Mouse (Mus musculus): ENCODE measurements around the gene Six1. TPM values are rescaled to one million over a fixed set of nuclear protein-coding genes. Genes with fewer than 3 reads are reported as not detected.
A peak's percentile ranks its signal among the peaks of the same experiment; 100 is the strongest.

Six1 gene
- polyA plus RNA-seq, 1 experiment = 72.4 TPM

- no peak for TF ChIP-seq CEBPB (IDR thresholded peaks at IDR 0.05; ENCODE audit: low read depth)
- no peak for TF ChIP-seq FOSL1 (IDR thresholded peaks at IDR 0.05; ENCODE audit: insufficient read depth, low read length, poor library complexity, severe bottlenecking)
- TF ChIP-seq USF1 (IDR thresholded peaks at IDR 0.05; ENCODE audit: low read depth) = no peak
- no peak for TF ChIP-seq MYOD1 (IDR thresholded peaks at IDR 0.05; ENCODE audit: control insufficient read depth, insufficient read length, low read depth)
- no peak for TF ChIP-seq CTCF (IDR thresholded peaks at IDR 0.05; ENCODE audit: control insufficient read depth, insufficient read depth, insufficient read length)
- TF ChIP-seq MAX (IDR thresholded peaks at IDR 0.05) = no peak
- no peak for TF ChIP-seq MYOG (IDR thresholded peaks at IDR 0.05; ENCODE audit: control insufficient read depth, extremely low read depth, insufficient read length)
Observed at GRCm38 (mm10) chr12:73060805-73061410, 7.2 kb upstream of the Six1 start.

DNA sequence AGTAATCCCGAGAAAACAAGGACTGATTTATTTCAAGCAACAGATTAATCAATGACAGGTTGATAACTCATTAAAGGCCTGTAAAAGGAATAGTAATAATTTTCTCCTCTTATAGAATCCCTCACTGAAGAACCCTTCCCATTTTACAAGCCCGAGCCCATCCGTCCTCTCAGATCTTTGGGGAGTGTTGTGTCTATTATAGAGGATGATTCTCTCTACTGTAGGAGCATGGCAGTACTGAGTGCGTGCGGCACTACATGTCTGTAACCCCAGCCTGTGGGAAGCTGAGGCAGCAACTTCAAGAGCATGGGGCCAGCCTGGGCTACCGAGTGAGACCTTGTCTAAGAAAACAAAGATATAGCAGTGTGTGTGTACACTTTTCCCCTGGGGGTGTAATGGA, 3.8 kb upstream of the Six1 start:
- no peaks in the 10 kb centered on the region for H3K36me3 ChIP-seq (ENCODE audit: control insufficient read depth, insufficient read depth)
- TF ChIP-seq CEBPB (IDR thresholded peaks at IDR 0.05; ENCODE audit: low read depth) (no peak), USF1 (IDR thresholded peaks at IDR 0.05; ENCODE audit: low read depth) (no peak), FOSL1 (IDR thresholded peaks at IDR 0.05; ENCODE audit: insufficient read depth, low read length, poor library complexity, severe bottlenecking) (no peak)
- H3K79me3 ChIP-seq (ENCODE audit: low read depth) = peaks cover 4% of the 10 kb centered on the region
- peaks cover 11% of the 10 kb centered on the region for H3K79me2 ChIP-seq (ENCODE audit: control insufficient read depth, insufficient read depth)
- H3K4me3 ChIP-seq (ENCODE audit: insufficient read depth, poor library complexity, severe bottlenecking) = no peak overlapping the region
- H3ac ChIP-seq (ENCODE audit: control insufficient read depth, insufficient read length, low read depth) = no peak overlapping the region
- H3K27me3 ChIP-seq (ENCODE audit: control insufficient read depth, insufficient read depth, insufficient read length) = no peaks in the 10 kb centered on the region

More at GRCm38 (mm10) chr12:73060805-73061410, 7.2 kb upstream of the Six1 start:
- Histone ChIP-seq H3K36me3 (ENCODE audit: control insufficient read depth, insufficient read depth) (no peaks in the 10 kb centered on the region), H3K79me2 (ENCODE audit: control insufficient read depth, insufficient read depth) (no peaks in the 10 kb centered on the region), H3K4me3 (ENCODE audit: insufficient read depth, poor library complexity, severe bottlenecking) (no peak overlapping the region), H3ac (ENCODE audit: control insufficient read depth, insufficient read length, low read depth) (no peak overlapping the region), H3K79me3 (ENCODE audit: low read depth) (no peaks in the 10 kb centered on the region), H3K27me3 (ENCODE audit: control insufficient read depth, insufficient read depth, insufficient read length) (no peaks in the 10 kb centered on the region)

DNA sequence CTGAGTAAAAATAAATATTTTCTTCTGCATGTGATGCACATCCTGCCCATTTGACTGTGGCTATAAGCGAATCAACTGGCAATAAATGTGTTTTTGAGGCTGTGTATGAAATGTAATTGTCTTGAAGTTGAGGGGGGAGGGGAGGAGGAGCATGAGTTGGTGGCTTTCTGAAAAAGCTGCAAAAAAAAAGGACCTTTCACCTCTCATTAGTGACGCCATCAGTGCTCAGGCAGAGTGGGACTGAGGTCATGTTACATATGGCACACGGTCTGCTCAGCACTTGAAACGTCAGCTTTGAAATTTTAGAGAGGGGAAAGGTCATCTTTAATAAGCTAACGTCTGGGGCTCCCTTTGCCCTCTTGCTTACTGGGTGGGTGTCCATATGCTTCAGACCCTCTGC, 1.8 kb upstream of the Six1 start:
- peaks cover 18% of the 10 kb centered on the region for H3K79me2 ChIP-seq (ENCODE audit: control insufficient read depth, insufficient read depth)
- H3K79me3 ChIP-seq (ENCODE audit: low read depth) = peaks cover 4% of the 10 kb centered on the region
- H3K36me3 ChIP-seq (ENCODE audit: control insufficient read depth, insufficient read depth) = no peaks in the 10 kb centered on the region
- H3ac ChIP-seq (ENCODE audit: control insufficient read depth, insufficient read length, low read depth) = no peak overlapping the region
- no peak overlapping the region for H3K4me3 ChIP-seq (ENCODE audit: insufficient read depth, poor library complexity, severe bottlenecking)
- no peak for TF ChIP-seq USF1 (IDR thresholded peaks at IDR 0.05; ENCODE audit: low read depth)
- no peak for TF ChIP-seq FOSL1 (IDR thresholded peaks at IDR 0.05; ENCODE audit: insufficient read depth, low read length, poor library complexity, severe bottlenecking)
- TF ChIP-seq CEBPB (IDR thresholded peaks at IDR 0.05; ENCODE audit: low read depth) = no peak
- TF ChIP-seq MYOG (IDR thresholded peaks at IDR 0.05; ENCODE audit: control insufficient read depth, extremely low read depth, insufficient read length) = no peak
- no peak for TF ChIP-seq MAX (IDR thresholded peaks at IDR 0.05)
- H3K27me3 ChIP-seq (ENCODE audit: control insufficient read depth, insufficient read depth, insufficient read length) = no peaks in the 10 kb centered on the region

GRCm38 (mm10) chr12:73054576-73055185, 994 bp upstream of the Six1 start:
- H3ac ChIP-seq (ENCODE audit: control insufficient read depth, insufficient read length, low read depth) = no peak overlapping the region
- TF ChIP-seq MYOD1 (IDR thresholded peaks at IDR 0.05; ENCODE audit: control insufficient read depth, insufficient read length, low read depth) = no peak
- no peak for TF ChIP-seq CEBPB (IDR thresholded peaks at IDR 0.05; ENCODE audit: low read depth)
- TF ChIP-seq MAX (IDR thresholded peaks at IDR 0.05) = no peak
- no peak for TF ChIP-seq CTCF (IDR thresholded peaks at IDR 0.05; ENCODE audit: control insufficient read depth, insufficient read depth, insufficient read length)
- TF ChIP-seq MYOG (IDR thresholded peaks at IDR 0.05; ENCODE audit: control insufficient read depth, extremely low read depth, insufficient read length) = no peak
- no peak for TF ChIP-seq USF1 (IDR thresholded peaks at IDR 0.05; ENCODE audit: low read depth)
- no peak for TF ChIP-seq FOSL1 (IDR thresholded peaks at IDR 0.05; ENCODE audit: insufficient read depth, low read length, poor library complexity, severe bottlenecking)
- peaks cover 4% of the 10 kb centered on the region for H3K79me3 ChIP-seq (ENCODE audit: low read depth)
- no peak overlapping the region for H3K4me3 ChIP-seq (ENCODE audit: insufficient read depth, poor library complexity, severe bottlenecking)
- no peaks in the 10 kb centered on the region for H3K36me3 ChIP-seq (ENCODE audit: control insufficient read depth, insufficient read depth)
- no peaks in the 10 kb centered on the region for H3K27me3 ChIP-seq (ENCODE audit: control insufficient read depth, insufficient read depth, insufficient read length)
- H3K79me2 ChIP-seq (ENCODE audit: control insufficient read depth, insufficient read depth) = peaks cover 18% of the 10 kb centered on the region

DNA sequence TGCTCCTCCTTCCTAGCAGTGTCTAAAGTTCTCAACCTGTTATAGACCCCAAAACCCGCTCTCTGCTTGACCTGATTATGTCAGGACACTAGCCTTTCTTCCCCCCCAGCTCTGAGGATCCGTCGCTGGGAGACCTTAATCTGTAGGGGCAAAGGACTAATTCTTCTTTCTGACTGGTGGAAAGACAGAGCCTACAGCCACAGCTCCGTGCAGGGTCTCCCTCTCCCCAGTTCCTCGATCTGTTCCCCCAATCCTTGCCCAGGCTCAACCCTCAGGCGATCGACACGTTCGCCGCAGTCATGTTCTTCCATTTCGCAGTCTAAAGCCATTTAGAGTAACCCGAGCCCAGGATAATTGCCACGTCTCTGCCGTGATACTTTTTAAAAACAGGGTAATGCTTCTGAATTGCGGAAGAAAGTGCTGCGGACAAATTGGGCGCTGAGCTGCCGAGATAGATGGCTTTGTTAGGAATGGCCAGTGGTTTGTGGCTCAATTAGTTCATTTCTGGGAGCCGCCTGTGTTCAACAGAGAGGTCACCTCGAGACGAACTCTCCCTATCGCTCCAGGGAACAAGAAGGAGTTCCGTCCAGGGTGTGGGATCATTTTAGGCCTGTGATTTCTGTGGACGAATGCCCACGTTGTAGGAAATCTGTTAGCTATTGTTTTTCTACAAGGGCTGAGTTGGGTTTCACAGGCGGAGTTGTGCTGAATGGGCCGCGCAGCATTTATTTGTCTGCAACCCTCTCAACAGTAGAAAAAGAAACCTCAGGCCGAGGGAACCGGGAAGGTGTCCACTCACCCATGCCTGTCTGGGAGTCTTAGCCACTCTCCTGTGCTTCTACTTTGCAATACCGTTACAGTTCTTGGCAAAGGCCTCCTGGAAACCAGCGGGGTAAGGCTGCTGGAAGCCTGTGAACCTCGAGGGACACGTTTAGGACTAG, 766 bp downstream of the Six1 start:
- Histone ChIP-seq H3ac (ENCODE audit: control insufficient read depth, insufficient read length, low read depth) (peak overlapping the region; percentile 80), H3K79me3 (ENCODE audit: low read depth) (peaks cover 4% of the 10 kb centered on the region), H3K36me3 (ENCODE audit: control insufficient read depth, insufficient read depth) (no peaks in the 10 kb centered on the region), H3K79me2 (ENCODE audit: control insufficient read depth, insufficient read depth) (peaks cover 18% of the 10 kb centered on the region), H3K27me3 (ENCODE audit: control insufficient read depth, insufficient read depth, insufficient read length) (no peaks in the 10 kb centered on the region), H3K4me3 (ENCODE audit: insufficient read depth, poor library complexity, severe bottlenecking) (peak overlapping the region; percentile 59)
- no peak for TF ChIP-seq CTCF (IDR thresholded peaks at IDR 0.05; ENCODE audit: control insufficient read depth, insufficient read depth, insufficient read length)
- TF ChIP-seq MAX (IDR thresholded peaks at IDR 0.05) = no peak
- no peak for TF ChIP-seq FOSL1 (IDR thresholded peaks at IDR 0.05; ENCODE audit: insufficient read depth, low read length, poor library complexity, severe bottlenecking)
- TF ChIP-seq MYOG (IDR thresholded peaks at IDR 0.05; ENCODE audit: control insufficient read depth, extremely low read depth, insufficient read length) = no peak
- no peak for TF ChIP-seq CEBPB (IDR thresholded peaks at IDR 0.05; ENCODE audit: low read depth)
- no peak for TF ChIP-seq MYOD1 (IDR thresholded peaks at IDR 0.05; ENCODE audit: control insufficient read depth, insufficient read length, low read depth)
- TF ChIP-seq USF1 (IDR thresholded peaks at IDR 0.05; ENCODE audit: low read depth) = no peak
